11 mouse cellular contexts compared by ENCODE assay signal in genomic region chr17:36198317-36198716, GRCm38 (mm10). TPM values are rescaled to one million over a fixed set of nuclear protein-coding genes. Genes with fewer than 3 reads are reported as not detected.
DNase-seq lines count a peak whose midpoint lies in the region; ATAC-seq lines count a peak whose summit lies in the region.
"Had no signal": no experiment of that assay in that cellular context is flagged by ENCODE, and none has a peak within 500 bp of the region (broad histone marks: within the 10 kb centered on the region; RNA-seq: fewer than 3 reads in every experiment).

No protein-coding gene starts in this region.

- H3K4me3 ChIP-seq in lung, embryonic 15.5 days: no peak overlapping the region
- no peak overlapping the region for H3K4me3 ChIP-seq in embryonic facial prominence, embryonic 11.5 days (ENCODE audit: low read depth, low read length)

- H3K27me3 ChIP-seq in lung, embryonic 15.5 days: peaks cover 4% of the 10 kb centered on the region; the same call in 1 of the 2 replicates
- peaks cover 2% of the 10 kb centered on the region; the same call in 1 of the 2 replicates for H3K27me3 ChIP-seq in embryonic facial prominence, embryonic 11.5 days (ENCODE audit: control insufficient read depth, insufficient read depth, low read length)
- H3K27me3 ChIP-seq in splenic B cell, adult 2 months (ENCODE audit: control insufficient read depth, insufficient read depth, low read length, poor library complexity, severe bottlenecking): no peaks in the 10 kb centered on the region

- WGBS in lung, embryonic 15.5 days: 6% methylated on average over 5 of the region's 5 CpGs
- 9% methylated on average over 5 of the region's 5 CpGs for WGBS in embryonic facial prominence, embryonic 11.5 days

- no peak overlapping the region for H3K27ac ChIP-seq in lung, embryonic 15.5 days
- H3K27ac ChIP-seq in embryonic facial prominence, embryonic 11.5 days (replicated peaks; ENCODE audit: low read depth, low read length): no peak overlapping the region

- H3K9me3 ChIP-seq in lung, embryonic 15.5 days: no peaks in the 10 kb centered on the region
- no peaks in the 10 kb centered on the region for H3K9me3 ChIP-seq in embryonic facial prominence, embryonic 11.5 days (replicated peaks; ENCODE audit: control insufficient read depth, low read length)

- peak; percentile 14 to 31 for DNase-seq in adrenal gland, postnatal 36 days
- no peak for DNase-seq in adrenal gland, postnatal 25 days
- DNase-seq in lung, postnatal 36 days: no peak
- peak; percentile 24 for DNase-seq in embryonic facial prominence, embryonic 11.5 days (ENCODE audit: low spot score)
- peak; percentile 66 for DNase-seq in splenic B cell, adult 2 months (ENCODE audit: low read depth, low spot score)
- DNase-seq in layer of hippocampus, postnatal 10 days (ENCODE audit: low spot score in 2 of 2): no peak
- DNase-seq in layer of hippocampus, postnatal 25 days (ENCODE audit: extremely low spot score in 1 of 2, low spot score in 1 of 2): no peak
- DNase-seq: cerebellum, adult 2 months; heart, adult 11 months had no signal

- H3K4me2 ChIP-seq in lung, embryonic 15.5 days: no peak overlapping the region
- no peak overlapping the region for H3K4me2 ChIP-seq in embryonic facial prominence, embryonic 11.5 days (ENCODE audit: low read depth, low read length)

- no peaks in the 10 kb centered on the region for H3K4me1 ChIP-seq in lung, embryonic 15.5 days
- no peaks in the 10 kb centered on the region for H3K4me1 ChIP-seq in embryonic facial prominence, embryonic 11.5 days (ENCODE audit: control insufficient read depth, insufficient read depth, low read length)

- no peak overlapping the region for H3K9ac ChIP-seq in lung, embryonic 15.5 days
- H3K9ac ChIP-seq in embryonic facial prominence, embryonic 11.5 days (replicated peaks; ENCODE audit: low read length): no peak overlapping the region

- ATAC-seq in lung, embryonic 15.5 days (ENCODE audit: borderline replicate concordance, extremely low read depth, low FRiP score, low TSS enrichment): peak; percentile 63
- 0 out of 2 replicates have a peak, but pooled peaks have one; percentile 52 for ATAC-seq in embryonic facial prominence, embryonic 11.5 days (replicated peaks; ENCODE audit: insufficient number of reproducible peaks, low FRiP score, low TSS enrichment, low read depth)

- H3K36me3 ChIP-seq in lung, embryonic 15.5 days: no peaks in the 10 kb centered on the region
- H3K36me3 ChIP-seq in embryonic facial prominence, embryonic 11.5 days (replicated peaks; ENCODE audit: control insufficient read depth, insufficient read depth, low read depth, low read length): no peaks in the 10 kb centered on the region
- no peaks in the 10 kb centered on the region for H3K36me3 ChIP-seq in splenic B cell, adult 2 months (ENCODE audit: control insufficient read depth, insufficient read depth, low read length, poor library complexity, severe bottlenecking)

RNA-seq across cellular contexts. Expression of gene H2-T3, which starts 8.2 kb away (rescaled TPM):
- not detected for total RNA-seq in adrenal gland, postnatal 36 days (2021)
- total RNA-seq in adrenal gland, postnatal 25 days (2021): not detected in 2 replicates
- 0.59 and 0.71 TPM in 2 replicates for polyA plus RNA-seq in lung, embryonic 15.5 days (2015; fragmentation: Nextera tagmentation; extraction: Ambion mirVana)
- polyA plus RNA-seq in embryonic facial prominence, embryonic 11.5 days (2014; fragmentation: Nextera tagmentation; extraction: Ambion mirVana): not detected in 2 replicates
- total RNA-seq in layer of hippocampus, postnatal 10 days (2021): not detected
- total RNA-seq in layer of hippocampus, postnatal 25 days (2021): not detected
- total RNA-seq: left cerebral cortex, postnatal 10 days had no signal
- polyA plus RNA-seq: cerebellum, adult 2 months had no signal

RNA-seq across cellular contexts. Expression of gene Gm8909, which starts 30.0 kb away (rescaled TPM):
- not detected for total RNA-seq in adrenal gland, postnatal 36 days (2021)
- not detected in 2 replicates for total RNA-seq in adrenal gland, postnatal 25 days (2021)
- polyA plus RNA-seq in lung, embryonic 15.5 days (2015; fragmentation: Nextera tagmentation; extraction: Ambion mirVana): 35.2 and 39.5 TPM in 2 replicates
- polyA plus RNA-seq in embryonic facial prominence, embryonic 11.5 days (2014; fragmentation: Nextera tagmentation; extraction: Ambion mirVana): not detected in 2 replicates
- total RNA-seq in layer of hippocampus, postnatal 10 days (2021): not detected
- total RNA-seq in layer of hippocampus, postnatal 25 days (2021): not detected
- total RNA-seq: left cerebral cortex, postnatal 10 days had no signal
- polyA plus RNA-seq: cerebellum, adult 2 months had no signal

RNA-seq across cellular contexts. Expression of gene Rpp21, which starts 59.6 kb away (rescaled TPM):
- total RNA-seq in adrenal gland, postnatal 36 days (2021): 10 to 100 TPM; 44.0 to 49.0 TPM
- total RNA-seq in adrenal gland, postnatal 25 days (2021): 47.2 TPM in 2 replicates
- polyA plus RNA-seq in lung, embryonic 15.5 days (2015; fragmentation: Nextera tagmentation; extraction: Ambion mirVana): 177 and 178 TPM in 2 replicates
- polyA plus RNA-seq in embryonic facial prominence, embryonic 11.5 days (2014; fragmentation: Nextera tagmentation; extraction: Ambion mirVana): 83.6 and 92.6 TPM in 2 replicates
- 10 to 100 TPM; 42.6 to 43.6 TPM for total RNA-seq in layer of hippocampus, postnatal 10 days (2021)
- 10 to 100 TPM; 41.6 to 50.0 TPM for total RNA-seq in layer of hippocampus, postnatal 25 days (2021)

Comparison
In these comparisons a context has a peak if more than half of its experiments do, and no peak if none do; other contexts are left out.
1. DNase-seq: peak in adrenal gland, postnatal 36 days (2 of 2), embryonic facial prominence, embryonic 11.5 days (single experiment) and splenic B cell, adult 2 months (single experiment); none in adrenal gland, postnatal 25 days (single experiment), lung, postnatal 36 days (single experiment), layer of hippocampus, postnatal 10 days (0 of 2) and layer of hippocampus, postnatal 25 days (0 of 2).